Mouse (Mus musculus): Measurements from ENCODE around the gene H3f3a. TPM values are rescaled to one million over a fixed set of nuclear protein-coding genes. Genes with fewer than 3 reads are reported as not detected.
A peak's percentile ranks its signal among the peaks of the same experiment; 100 is the strongest.

H3f3a gene
- polyA plus RNA-seq, 1 experiment from 2014 or later: 2,888 TPM

DNA sequence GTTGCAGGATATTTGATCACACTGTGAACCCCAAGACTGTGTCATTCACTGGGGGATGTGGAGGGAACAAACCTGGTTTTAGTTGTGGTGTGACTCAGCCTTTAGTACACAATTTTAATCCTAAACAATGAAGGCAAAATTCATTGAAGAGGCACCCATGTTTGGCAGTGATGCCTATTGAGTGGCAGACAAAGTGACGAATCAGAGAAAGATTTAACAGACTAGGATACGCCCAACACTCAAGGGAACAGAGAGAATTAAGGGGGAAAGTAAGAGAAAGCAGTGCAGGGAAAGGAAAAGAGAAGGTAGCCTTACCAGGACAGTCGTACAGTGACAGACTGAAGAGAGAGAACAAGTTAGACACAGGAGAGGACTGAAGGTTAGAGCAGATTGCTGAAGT lies 41.5 kb downstream of the H3f3a start:
- ATAC-seq: no peak
- WGBS: 92% methylated on average over 3 of the region's 3 CpGs
- H3K4me2 ChIP-seq (ENCODE audit: low read length): no peak overlapping the region

DNA sequence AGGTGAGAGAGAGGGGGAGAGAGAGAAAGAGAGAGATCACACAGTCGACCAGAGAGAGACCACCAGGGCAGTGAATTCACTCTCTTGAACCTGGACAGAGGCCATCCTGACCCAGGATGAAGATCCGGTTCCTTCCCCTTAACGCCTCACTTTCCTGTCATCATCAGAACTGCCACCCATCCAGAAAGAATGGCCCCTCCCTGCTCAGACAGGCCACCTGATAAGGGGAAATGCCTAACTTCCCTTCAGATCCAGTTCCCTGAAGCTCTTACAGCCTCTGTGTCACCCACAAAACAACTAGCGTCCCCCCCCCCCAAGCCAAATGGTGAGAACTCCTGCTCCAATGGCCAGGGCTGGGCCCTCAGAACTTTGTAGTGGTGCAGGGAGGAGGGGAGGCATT lies 42.0 kb downstream of the H3f3a start:
- 82% methylated on average over 4 of the region's 4 CpGs for WGBS
- peaks cover 15% of the 10 kb centered on the region for H3K4me1 ChIP-seq (ENCODE audit: control insufficient read depth, insufficient read depth, low read length)
- ATAC-seq: no peak
- no peak overlapping the region for H3K4me3 ChIP-seq (ENCODE audit: low read depth, low read length)
- no peaks in the 10 kb centered on the region for H3K27me3 ChIP-seq (ENCODE audit: control insufficient read depth, insufficient read depth, low read depth, low read length)
- no peak overlapping the region for H3K9ac ChIP-seq (ENCODE audit: low read depth, low read length)
- no peaks in the 10 kb centered on the region for H3K9me3 ChIP-seq (replicated peaks; ENCODE audit: control insufficient read depth, low read length, poor library complexity, severe bottlenecking)
- H3K27ac ChIP-seq (ENCODE audit: low read length): no peak overlapping the region
- no peaks in the 10 kb centered on the region for H3K36me3 ChIP-seq (ENCODE audit: control insufficient read depth, insufficient read depth, low read length)
- no peak overlapping the region for H3K4me2 ChIP-seq (ENCODE audit: low read length)

More for the DNA sequence above, 41.5 kb downstream of the H3f3a start:
- no peak overlapping the region for H3K9ac ChIP-seq (ENCODE audit: low read depth, low read length)
- H3K27me3 ChIP-seq (ENCODE audit: control insufficient read depth, insufficient read depth, low read depth, low read length): no peaks in the 10 kb centered on the region
- H3K27ac ChIP-seq (ENCODE audit: low read length): no peak overlapping the region
- no peaks in the 10 kb centered on the region for H3K9me3 ChIP-seq (replicated peaks; ENCODE audit: control insufficient read depth, low read length, poor library complexity, severe bottlenecking)
- H3K36me3 ChIP-seq (ENCODE audit: control insufficient read depth, insufficient read depth, low read length): no peaks in the 10 kb centered on the region
- H3K4me3 ChIP-seq (ENCODE audit: low read depth, low read length): no peak overlapping the region
- H3K4me1 ChIP-seq (ENCODE audit: control insufficient read depth, insufficient read depth, low read length): peaks cover 18% of the 10 kb centered on the region

DNA sequence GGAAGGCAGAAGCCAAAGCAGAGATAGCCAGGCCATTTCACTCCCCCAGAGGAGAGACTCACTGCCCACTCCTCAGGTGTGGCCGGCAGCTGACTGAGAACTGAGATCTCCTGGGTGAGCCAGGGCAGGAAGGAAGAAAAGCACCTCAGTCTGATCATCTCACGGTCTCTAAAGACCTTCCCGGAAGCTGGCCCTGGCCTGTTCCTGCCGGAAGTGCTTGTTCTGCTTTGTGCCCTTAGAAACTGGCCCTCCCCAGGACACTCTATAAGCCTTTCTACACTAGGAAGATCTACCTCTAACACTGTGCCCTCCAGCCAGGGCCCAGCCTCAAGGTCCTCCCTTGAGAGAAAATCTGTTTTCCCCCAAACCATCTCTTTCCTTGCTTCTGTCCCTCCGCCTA lies 42.4 kb downstream of the H3f3a start:
- H3K4me3 ChIP-seq (ENCODE audit: low read depth, low read length): no peak overlapping the region
- WGBS: 88% methylated on average over 5 of the region's 5 CpGs
- no peak for ATAC-seq
- no peak overlapping the region for H3K4me2 ChIP-seq (ENCODE audit: low read length)
- H3K27ac ChIP-seq (ENCODE audit: low read length): no peak overlapping the region
- no peak overlapping the region for H3K9ac ChIP-seq (ENCODE audit: low read depth, low read length)
- no peaks in the 10 kb centered on the region for H3K27me3 ChIP-seq (ENCODE audit: control insufficient read depth, insufficient read depth, low read depth, low read length)
- H3K9me3 ChIP-seq (replicated peaks; ENCODE audit: control insufficient read depth, low read length, poor library complexity, severe bottlenecking): no peaks in the 10 kb centered on the region
- no peaks in the 10 kb centered on the region for H3K36me3 ChIP-seq (ENCODE audit: control insufficient read depth, insufficient read depth, low read length)
- peaks cover 15% of the 10 kb centered on the region for H3K4me1 ChIP-seq (ENCODE audit: control insufficient read depth, insufficient read depth, low read length)

DNA sequence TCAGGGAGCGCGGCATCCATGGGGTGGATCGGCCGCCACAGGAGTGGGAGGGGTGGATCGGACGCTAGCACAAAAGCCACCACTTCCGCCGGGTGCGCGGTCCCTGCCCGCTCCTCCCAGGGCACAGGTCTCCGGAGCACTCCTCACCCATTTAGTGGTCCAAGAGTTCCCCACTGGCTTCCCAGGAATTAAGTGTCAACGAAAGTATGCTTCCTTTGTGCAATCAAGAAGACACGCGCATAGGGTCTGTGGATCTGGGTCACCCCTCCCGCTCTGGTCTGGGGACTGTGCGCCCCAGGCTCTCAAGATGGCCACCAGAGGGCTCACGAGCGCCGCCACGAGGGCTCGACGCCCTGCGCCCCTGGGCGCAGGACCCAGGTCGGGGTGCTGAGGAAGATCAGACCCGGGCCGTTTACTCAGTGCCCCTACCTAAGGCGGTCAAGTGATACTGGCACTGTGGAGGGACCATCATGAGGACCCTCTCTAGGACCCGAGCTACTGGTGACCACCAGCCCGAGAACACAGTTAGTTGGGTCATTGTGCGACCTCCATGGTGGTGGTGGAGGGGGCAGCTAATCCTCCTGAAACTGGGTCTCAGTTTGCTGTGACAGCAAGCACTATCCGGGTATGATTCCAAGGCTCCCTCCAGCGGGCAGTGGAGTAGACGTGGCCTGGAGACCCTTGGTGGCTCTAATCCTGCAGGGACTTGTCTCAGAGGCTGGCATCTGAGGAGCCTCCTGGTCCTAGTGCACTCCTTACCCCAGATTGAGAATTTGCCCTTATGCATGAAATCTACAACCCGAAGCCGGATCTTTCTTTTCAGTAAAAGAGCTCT lies 45.2 kb downstream of the H3f3a start:
- H3K9me3 ChIP-seq (replicated peaks; ENCODE audit: control insufficient read depth, low read length, poor library complexity, severe bottlenecking): no peaks in the 10 kb centered on the region
- WGBS: 2% methylated on average over 37 of the region's 37 CpGs
- H3K27me3 ChIP-seq (ENCODE audit: control insufficient read depth, insufficient read depth, low read depth, low read length): no peaks in the 10 kb centered on the region
- ATAC-seq: peak; percentile 85
- H3K36me3 ChIP-seq (ENCODE audit: control insufficient read depth, insufficient read depth, low read length): no peaks in the 10 kb centered on the region
- peak overlapping the region; percentile 70 for H3K4me2 ChIP-seq (ENCODE audit: low read length)
- peak overlapping the region; percentile 43 for H3K4me3 ChIP-seq (ENCODE audit: low read depth, low read length)
- H3K4me1 ChIP-seq (ENCODE audit: control insufficient read depth, insufficient read depth, low read length): peaks cover 15% of the 10 kb centered on the region
- H3K27ac ChIP-seq (ENCODE audit: low read length): peak overlapping the region; percentile 73
- H3K9ac ChIP-seq (ENCODE audit: low read depth, low read length): peak overlapping the region; percentile 73

DNA sequence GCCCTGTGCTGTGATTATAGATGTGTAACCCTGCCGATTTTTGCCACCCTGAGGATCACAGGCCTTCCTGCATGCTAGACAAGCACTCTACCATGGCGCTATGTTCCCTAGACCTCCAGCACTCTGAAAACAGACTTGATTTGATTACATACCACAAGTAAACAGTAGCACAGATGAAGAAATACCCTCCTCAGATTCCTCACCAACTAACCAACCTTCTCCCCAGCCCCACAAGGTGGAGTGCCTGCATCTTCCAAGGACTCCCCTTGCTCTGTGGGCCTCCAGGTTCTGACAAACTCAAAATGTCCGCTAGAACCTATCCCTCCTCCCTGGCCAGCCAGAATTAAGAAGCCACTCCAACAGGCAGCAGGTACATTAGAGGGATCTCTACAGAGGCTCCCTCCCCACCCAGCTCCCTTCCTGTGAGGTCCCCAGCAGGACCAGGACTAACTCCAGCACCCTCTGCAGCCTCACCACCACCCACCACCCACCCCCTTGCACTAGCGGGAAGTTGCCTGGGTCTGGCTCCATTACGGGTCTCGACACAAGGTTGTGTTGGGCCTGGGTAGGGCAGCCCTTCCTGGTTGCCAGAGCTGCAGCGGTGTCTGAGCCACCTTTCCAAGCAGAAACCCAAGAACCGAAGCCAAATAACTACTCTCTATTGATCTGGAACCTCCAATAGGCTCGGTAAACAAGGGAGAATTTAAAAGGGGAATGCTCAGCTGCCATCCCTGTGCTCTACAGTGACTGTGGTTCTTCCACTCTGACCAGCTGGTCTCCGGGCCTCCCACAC lies 46.0 kb downstream of the H3f3a start:
- Histone ChIP-seq H3K27me3 (ENCODE audit: control insufficient read depth, insufficient read depth, low read depth, low read length) (no peaks in the 10 kb centered on the region), H3K36me3 (ENCODE audit: control insufficient read depth, insufficient read depth, low read length) (no peaks in the 10 kb centered on the region), H3K9me3 (replicated peaks; ENCODE audit: control insufficient read depth, low read length, poor library complexity, severe bottlenecking) (no peaks in the 10 kb centered on the region), H3K4me2 (ENCODE audit: low read length) (peak overlapping the region; percentile 70), H3K4me1 (ENCODE audit: control insufficient read depth, insufficient read depth, low read length) (peaks cover 18% of the 10 kb centered on the region), H3K27ac (ENCODE audit: low read length) (peak overlapping the region; percentile 73), H3K9ac (ENCODE audit: low read depth, low read length) (peak overlapping the region; percentile 73), H3K4me3 (ENCODE audit: low read depth, low read length) (peak overlapping the region; percentile 43)
- ATAC-seq: peak; percentile 19; the same call in 1 of the 2 replicates
- WGBS: 18% methylated on average over 10 of the region's 10 CpGs

DNA sequence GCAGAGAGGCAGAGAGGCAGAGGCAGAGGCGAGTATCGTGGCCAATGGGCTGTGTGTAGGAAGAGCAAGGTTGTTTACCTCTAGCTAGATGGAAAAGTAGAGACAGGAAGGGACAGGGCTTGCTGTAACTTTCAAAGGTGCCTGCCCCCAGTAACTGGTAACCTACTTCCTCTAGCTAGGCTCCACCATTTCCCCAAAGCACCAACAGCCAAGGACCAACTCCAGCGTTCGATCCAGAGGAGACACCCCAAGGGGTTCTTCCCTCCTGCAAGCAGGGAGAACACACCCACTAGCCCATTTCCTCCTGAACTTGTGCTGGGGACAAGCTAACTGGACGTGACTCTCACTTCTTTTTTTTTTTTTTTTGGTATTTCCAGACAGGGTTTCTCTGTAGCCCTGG lies 47.2 kb downstream of the H3f3a start:
- peaks cover 18% of the 10 kb centered on the region for H3K4me1 ChIP-seq (ENCODE audit: control insufficient read depth, insufficient read depth, low read length)
- H3K4me2 ChIP-seq (ENCODE audit: low read length): no peak overlapping the region
- H3K27me3 ChIP-seq (ENCODE audit: control insufficient read depth, insufficient read depth, low read depth, low read length): no peaks in the 10 kb centered on the region
- H3K9me3 ChIP-seq (replicated peaks; ENCODE audit: control insufficient read depth, low read length, poor library complexity, severe bottlenecking): no peaks in the 10 kb centered on the region
- WGBS: 57% methylated on average over 5 of the region's 5 CpGs
- no peak overlapping the region for H3K4me3 ChIP-seq (ENCODE audit: low read depth, low read length)
- H3K27ac ChIP-seq (ENCODE audit: low read length): no peak overlapping the region
- no peak for ATAC-seq
- no peak overlapping the region for H3K9ac ChIP-seq (ENCODE audit: low read depth, low read length)
- no peaks in the 10 kb centered on the region for H3K36me3 ChIP-seq (ENCODE audit: control insufficient read depth, insufficient read depth, low read length)

DNA sequence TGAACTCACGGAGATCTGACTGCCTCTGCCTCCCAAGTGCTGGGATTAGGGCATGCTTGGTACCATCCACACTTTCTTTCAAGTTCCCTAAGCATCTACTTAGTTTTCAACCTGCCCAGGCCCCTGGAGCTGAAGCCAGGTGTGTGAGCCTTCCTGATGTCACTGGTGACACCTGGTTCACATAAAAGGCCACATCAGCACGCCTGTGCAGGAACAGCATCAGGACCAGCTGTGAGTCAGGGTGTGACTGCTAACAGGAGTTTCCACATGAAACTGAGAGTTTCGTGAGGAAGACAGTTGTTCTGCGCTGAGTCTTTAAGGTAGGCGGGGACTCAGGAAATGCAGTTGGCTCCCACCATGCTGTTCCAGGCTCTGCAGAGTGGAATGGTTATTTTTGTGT lies 48.4 kb downstream of the H3f3a start:
- no peaks in the 10 kb centered on the region for H3K9me3 ChIP-seq (replicated peaks; ENCODE audit: control insufficient read depth, low read length, poor library complexity, severe bottlenecking)
- H3K4me1 ChIP-seq (ENCODE audit: control insufficient read depth, insufficient read depth, low read length): peaks cover 18% of the 10 kb centered on the region
- no peaks in the 10 kb centered on the region for H3K27me3 ChIP-seq (ENCODE audit: control insufficient read depth, insufficient read depth, low read depth, low read length)
- ATAC-seq: no peak
- 84% methylated on average over 5 of the region's 5 CpGs for WGBS
- no peak overlapping the region for H3K9ac ChIP-seq (ENCODE audit: low read depth, low read length)
- H3K27ac ChIP-seq (ENCODE audit: low read length): no peak overlapping the region
- no peak overlapping the region for H3K4me3 ChIP-seq (ENCODE audit: low read depth, low read length)
- H3K36me3 ChIP-seq (ENCODE audit: control insufficient read depth, insufficient read depth, low read length): no peaks in the 10 kb centered on the region
- H3K4me2 ChIP-seq (ENCODE audit: low read length): no peak overlapping the region

DNA sequence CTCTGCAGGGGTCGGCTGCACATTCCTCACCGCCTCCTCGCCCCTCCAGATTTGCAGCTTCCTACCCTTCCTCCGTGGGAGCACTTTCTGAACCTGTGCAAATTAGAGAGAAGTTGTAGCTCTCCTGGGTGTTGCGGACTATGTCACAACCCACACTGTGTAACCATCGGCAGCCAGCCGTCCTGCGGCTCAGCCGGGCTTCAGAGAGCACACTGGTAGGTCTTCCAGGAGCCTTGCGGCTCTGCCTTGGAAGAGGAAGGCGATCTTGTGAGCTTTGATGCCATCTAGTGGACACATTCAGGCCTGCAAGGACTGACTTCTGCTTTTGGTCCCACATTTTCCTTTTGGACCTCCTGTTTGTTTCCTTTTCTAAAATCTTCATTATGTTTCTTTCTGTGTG lies 49.9 kb downstream of the H3f3a start:
- ATAC-seq: peak; percentile 83
- Histone ChIP-seq H3K9ac (ENCODE audit: low read depth, low read length) (peak overlapping the region; percentile 53), H3K4me2 (ENCODE audit: low read length) (peak overlapping the region; percentile 83), H3K36me3 (ENCODE audit: control insufficient read depth, insufficient read depth, low read length) (no peaks in the 10 kb centered on the region), H3K9me3 (replicated peaks; ENCODE audit: control insufficient read depth, low read length, poor library complexity, severe bottlenecking) (no peaks in the 10 kb centered on the region), H3K4me3 (ENCODE audit: low read depth, low read length) (peak overlapping the region; percentile 40), H3K27me3 (ENCODE audit: control insufficient read depth, insufficient read depth, low read depth, low read length) (no peaks in the 10 kb centered on the region), H3K4me1 (ENCODE audit: control insufficient read depth, insufficient read depth, low read length) (peaks cover 17% of the 10 kb centered on the region), H3K27ac (ENCODE audit: low read length) (no peak overlapping the region)
- under 1% methylated on average over 11 of the region's 11 CpGs for WGBS

DNA sequence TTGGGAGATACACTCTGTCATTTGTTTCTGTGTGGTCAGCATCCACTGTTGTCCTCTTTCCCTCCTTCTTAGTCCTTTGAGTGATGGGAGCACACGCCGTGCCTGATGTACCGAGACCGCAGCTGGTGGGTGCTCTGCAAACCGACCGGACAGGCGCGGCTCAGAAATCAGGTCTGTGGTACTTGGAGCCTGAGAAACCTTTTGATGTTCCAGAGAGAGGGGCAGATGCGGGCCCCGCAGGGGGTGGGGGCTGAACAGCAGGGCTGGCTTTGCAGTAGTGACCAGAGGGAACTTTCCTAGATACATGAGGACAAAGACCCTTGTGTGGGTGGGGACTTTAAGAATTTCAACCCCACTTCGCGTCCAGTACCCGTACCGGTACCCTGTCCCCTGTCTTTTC lies 50.4 kb downstream of the H3f3a start:
- ATAC-seq: peak; percentile 21
- no peaks in the 10 kb centered on the region for H3K36me3 ChIP-seq (ENCODE audit: control insufficient read depth, insufficient read depth, low read length)
- no peaks in the 10 kb centered on the region for H3K9me3 ChIP-seq (replicated peaks; ENCODE audit: control insufficient read depth, low read length, poor library complexity, severe bottlenecking)
- H3K27ac ChIP-seq (ENCODE audit: low read length): no peak overlapping the region
- H3K27me3 ChIP-seq (ENCODE audit: control insufficient read depth, insufficient read depth, low read depth, low read length): no peaks in the 10 kb centered on the region
- peak overlapping the region; percentile 40 for H3K4me3 ChIP-seq (ENCODE audit: low read depth, low read length)
- peak overlapping the region; percentile 83 for H3K4me2 ChIP-seq (ENCODE audit: low read length)
- peak overlapping the region; percentile 53 for H3K9ac ChIP-seq (ENCODE audit: low read depth, low read length)
- 3% methylated on average over 14 of the region's 14 CpGs for WGBS
- peaks cover 12% of the 10 kb centered on the region for H3K4me1 ChIP-seq (ENCODE audit: control insufficient read depth, insufficient read depth, low read length)

All from midbrain, embryonic 16.5 days (tissue).